Mouse (Mus musculus): ENCODE measurements at regions not wholly inside any gene's neighbourhood (a gene's known extent, or its start where the extent isn't known, plus 50 kb on each side); places are given as distances from the start of the nearest gene placed in this dataset.

DNA sequence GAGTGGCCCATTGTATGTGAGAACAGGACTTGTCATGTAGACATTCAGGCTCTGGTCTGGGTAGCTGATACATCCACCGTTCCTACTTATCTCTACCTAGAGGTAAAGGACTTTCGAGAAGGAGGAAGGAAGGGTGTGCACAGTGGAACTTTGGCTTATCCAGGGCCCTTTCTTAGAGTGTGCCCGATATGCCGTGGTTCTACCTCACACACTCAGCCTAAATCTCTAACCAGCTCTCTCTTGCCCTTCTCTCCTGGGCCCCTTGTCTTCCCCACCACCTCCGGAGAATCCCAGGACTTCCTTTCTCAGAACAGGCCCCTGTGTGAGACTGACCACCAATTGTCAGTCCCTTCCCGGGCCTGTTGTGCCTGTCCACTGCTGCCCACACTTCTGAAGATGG lies 68.8 kb upstream of the Mark1 start:
- TF ChIP-seq MAX (IDR thresholded peaks at IDR 0.05; ENCODE audit: low read length) (no peak), POLR2A (IDR thresholded peaks at IDR 0.05; ENCODE audit: low read depth, low read length) (no peak), SIN3A (IDR thresholded peaks at IDR 0.05; ENCODE audit: low read length) (no peak), TBP (conservative IDR thresholded peaks at IDR 0.05; ENCODE audit: low read depth, low read length) (no peak), CTCF (conservative IDR thresholded peaks at IDR 0.05 in 1 of 2, IDR thresholded peaks at IDR 0.05 in 1 of 2; ENCODE audit: low read depth in 2 of 2, low read length in 2 of 2) (no peak), NELFE (IDR thresholded peaks at IDR 0.05; ENCODE audit: low read depth, low read length) (no peak), PAX5 (IDR thresholded peaks at IDR 0.05; ENCODE audit: low read length) (no peak), HCFC1 (IDR thresholded peaks at IDR 0.05; ENCODE audit: low read depth, low read length) (no peak), CHD2 (IDR thresholded peaks at IDR 0.05; ENCODE audit: low read length) (no peak), POLR2AphosphoS2 (IDR thresholded peaks at IDR 0.05; ENCODE audit: low read depth, low read length) (no peak), EP300 (IDR thresholded peaks at IDR 0.05; ENCODE audit: low read length) (no peak), USF1 (IDR thresholded peaks at IDR 0.05; ENCODE audit: low read depth, low read length) (no peak), MAFK (IDR thresholded peaks at IDR 0.05; ENCODE audit: insufficient replicate concordance, low read length) (no peak)
